Mouse (Mus musculus) spleen, adult 2 months (tissue): ENCODE measurements at regions not wholly inside any gene's neighbourhood (a gene's known extent, or its start where the extent isn't known, plus 50 kb on each side); places are given as distances from the start of the nearest gene placed in this dataset.
"Not testable (repeated sequence)": the region's sequence is repeated elsewhere in the genome, so short reads cannot be mapped to it uniquely, and the experiment has no call there.

Experiments used
- DNase-seq, 2 experiments: peaks; one replicate each; pipeline versions ENCODE4 v3.0.0 to v3.0.0-alpha.2; 2012 to 2021; ENCODE audit warnings: low spot score in 2 of 2, low read depth in 1 of 2
- H3K27ac ChIP-seq: fragments of 200-500 bp; 2 replicates; pipeline ENCODE4 v1.5.1; 2012; ENCODE audit warnings: low read length, inconsistent platforms; ENCODE audit not compliant: insufficient read depth
- H3K27me3 ChIP-seq: fragments of 200-500 bp; 2 replicates; pipeline ENCODE4 v1.6.1; 2012; ENCODE audit warnings: mild to moderate bottlenecking, moderate library complexity, low read length, inconsistent platforms; ENCODE audit not compliant: control insufficient read depth, insufficient read depth
- H3K36me3 ChIP-seq: fragments of 200-500 bp; 2 replicates; pipeline ENCODE4 v1.6.1; 2012; ENCODE audit warnings: mild to moderate bottlenecking, low read length, inconsistent platforms; ENCODE audit not compliant: control insufficient read depth, insufficient read depth
- H3K4me1 ChIP-seq: fragments of 200-500 bp; 2 replicates; pipeline ENCODE4 v1.6.1; 2011; ENCODE audit warnings: inconsistent platforms; ENCODE audit not compliant: control insufficient read depth, insufficient read depth, insufficient read length
- H3K4me3 ChIP-seq: fragments of 200-500 bp; 2 replicates; pipeline ENCODE4 v1.5.1; 2011; ENCODE audit warnings: mild to moderate bottlenecking, inconsistent platforms; ENCODE audit not compliant: insufficient read depth, insufficient read length; ENCODE audit errors: extremely low read depth
- CTCF ChIP-seq: fragments of 200-500 bp; IDR thresholded peaks from 2 replicates; pipeline ENCODE4 v1.5.1; 2011; ENCODE audit warnings: mild to moderate bottlenecking, inconsistent platforms; ENCODE audit not compliant: insufficient read depth, insufficient read length, insufficient replicate concordance; ENCODE audit errors: extremely low read depth
- POLR2A ChIP-seq: fragments of 200-500 bp; IDR thresholded peaks from 2 replicates; pipeline ENCODE4 v1.6.1; 2011; ENCODE audit warnings: low read depth, low read length, inconsistent platforms
- WGBS: fragments of 180-500 bp; shearing (Covaris S2); methylation state at CpG from one replicate; pipeline ENCODE4 v1.1.7; 2018; 5-methylcytosine and 5-hydroxymethylcytosine counted together

DNA sequence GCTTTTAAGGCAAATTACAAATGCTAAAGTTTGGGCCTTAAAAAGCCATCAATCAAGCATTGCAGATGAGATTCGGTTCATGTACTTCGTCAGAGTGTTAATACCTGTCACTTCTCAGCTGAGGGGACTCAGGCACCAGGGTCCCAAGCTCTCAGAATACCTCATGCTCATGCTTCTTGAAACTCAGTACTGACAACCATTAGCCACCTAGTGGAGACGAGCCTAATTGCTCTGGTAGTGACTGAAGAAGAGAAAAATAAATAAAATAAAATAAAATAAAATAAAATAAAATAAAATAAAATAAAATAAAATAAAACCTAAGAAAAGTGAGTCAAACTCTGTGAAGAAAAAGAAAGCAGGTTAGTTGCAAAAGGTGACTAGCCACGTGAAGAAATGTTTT, 121.0 kb downstream of the Gxylt1 start:
- WGBS = 61% methylated on average over 4 of the region's 4 CpGs
- Histone ChIP-seq H3K27me3 (no peaks in the 10 kb centered on the region), H3K36me3 (no peaks in the 10 kb centered on the region), H3K4me3 (no peak overlapping the region), H3K27ac (no peak overlapping the region), H3K4me1 (no peaks in the 10 kb centered on the region)
- DNase-seq = no peak
- TF ChIP-seq CTCF (no peak), POLR2A (no peak)

DNA sequence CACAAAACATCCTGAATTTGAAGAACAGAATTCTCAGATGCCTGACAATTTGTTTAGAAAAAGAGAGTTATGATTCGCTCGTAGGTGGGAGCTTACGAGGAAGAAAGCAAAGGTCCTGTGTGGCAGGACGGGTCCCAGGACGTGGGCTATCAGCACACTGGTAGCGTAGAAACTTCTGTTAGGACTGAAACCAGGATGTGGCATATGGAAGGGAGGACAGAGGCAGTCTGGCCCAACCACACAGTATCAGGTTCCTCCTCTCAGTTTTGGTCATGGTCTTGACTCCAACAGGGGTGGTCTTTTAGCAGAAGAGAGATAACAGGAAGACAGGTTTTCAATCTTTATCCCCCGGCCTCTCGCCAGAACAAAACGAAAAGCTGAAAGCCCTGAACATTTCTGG, 130.1 kb downstream of the Gxylt1 start:
- 66% methylated on average over 9 of the region's 9 CpGs for WGBS
- Histone ChIP-seq H3K4me1 (no peaks in the 10 kb centered on the region), H3K27me3 (no peaks in the 10 kb centered on the region), H3K27ac (no peak overlapping the region), H3K4me3 (no peak overlapping the region), H3K36me3 (no peaks in the 10 kb centered on the region)
- TF ChIP-seq POLR2A (no peak), CTCF (no peak)
- no peak for DNase-seq

DNA sequence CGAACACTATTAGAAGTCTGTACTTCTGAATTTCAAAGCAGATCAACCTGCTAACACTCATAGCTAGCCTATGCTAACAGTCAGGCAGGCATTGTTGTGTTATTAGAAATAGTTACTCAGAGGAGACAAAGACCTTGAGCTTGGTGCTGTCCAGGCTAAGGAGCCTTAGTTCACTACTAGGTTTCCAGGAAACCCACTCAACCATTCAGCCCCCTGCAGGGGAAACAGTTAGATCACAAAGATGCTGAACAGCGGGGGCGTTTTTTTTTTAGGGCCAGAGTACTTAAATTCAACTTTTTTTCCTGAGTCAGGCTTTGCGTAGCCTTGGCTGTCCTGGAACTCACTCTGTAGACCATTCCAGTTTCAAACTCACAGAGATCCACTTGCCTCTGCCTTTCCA, 130.7 kb downstream of the Gxylt1 start:
- 79% methylated on average over 4 of the region's 4 CpGs for WGBS

DNA sequence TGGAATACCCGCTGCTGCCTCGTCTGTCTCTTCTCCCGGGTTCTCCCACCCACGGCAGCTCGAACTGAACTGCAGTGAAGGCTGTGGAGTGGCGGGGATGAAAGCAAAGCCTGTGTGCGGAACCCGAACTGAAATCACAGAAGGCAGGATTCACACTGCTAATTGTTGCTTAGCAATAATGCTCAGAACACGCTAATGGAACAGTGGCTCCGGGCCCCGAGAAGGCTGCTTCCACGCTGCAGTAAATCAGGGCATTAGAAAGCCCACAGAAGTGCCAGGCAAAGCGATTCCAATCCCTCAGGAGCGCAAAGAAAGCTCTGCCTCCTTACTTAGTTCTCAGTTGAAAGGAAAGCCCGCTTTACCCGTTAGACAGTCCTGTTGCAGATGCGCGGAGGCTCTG, 141.6 kb downstream of the Gxylt1 start:
- 92% methylated on average over 18 of the region's 18 CpGs for WGBS
- TF ChIP-seq CTCF (no peak), POLR2A (no peak)
- Histone ChIP-seq H3K27ac (no peak overlapping the region), H3K4me3 (no peak overlapping the region), H3K36me3 (no peaks in the 10 kb centered on the region), H3K27me3 (no peaks in the 10 kb centered on the region), H3K4me1 (no peaks in the 10 kb centered on the region)
- DNase-seq = no peak

More for the DNA sequence above, 130.7 kb downstream of the Gxylt1 start:
- H3K27ac ChIP-seq = no peak overlapping the region
- TF ChIP-seq CTCF (no peak), POLR2A (no peak)
- H3K36me3 ChIP-seq = no peaks in the 10 kb centered on the region
- H3K27me3 ChIP-seq = no peaks in the 10 kb centered on the region
- no peaks in the 10 kb centered on the region for H3K4me1 ChIP-seq
- DNase-seq = no peak
- no peak overlapping the region for H3K4me3 ChIP-seq

DNA sequence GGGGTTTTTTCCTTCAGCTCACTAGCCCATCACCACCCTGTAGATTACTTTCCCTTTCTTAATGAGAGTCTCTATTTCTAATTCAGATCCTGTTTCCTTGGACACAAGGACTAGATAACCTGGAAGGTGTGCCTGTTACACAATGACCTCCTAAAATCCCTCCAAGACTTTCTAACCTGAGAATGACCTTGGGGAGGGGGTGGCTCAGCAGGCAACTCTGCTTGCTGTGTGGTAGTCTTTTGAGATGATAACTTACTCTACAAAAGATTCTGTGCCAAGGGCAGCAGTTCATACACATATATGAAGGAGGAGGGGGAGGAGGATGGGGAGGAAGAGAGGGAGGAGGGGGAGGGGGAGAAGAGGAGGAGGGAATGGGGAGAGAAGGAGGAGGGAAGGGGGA, 143.9 kb downstream of the Gxylt1 start:
- Histone ChIP-seq H3K27me3 (no peaks in the 10 kb centered on the region), H3K27ac (no peak overlapping the region), H3K36me3 (no peaks in the 10 kb centered on the region), H3K4me1 (no peaks in the 10 kb centered on the region), H3K4me3 (no peak overlapping the region)
- TF ChIP-seq CTCF (no peak), POLR2A (no peak)
- DNase-seq = no peak

DNA sequence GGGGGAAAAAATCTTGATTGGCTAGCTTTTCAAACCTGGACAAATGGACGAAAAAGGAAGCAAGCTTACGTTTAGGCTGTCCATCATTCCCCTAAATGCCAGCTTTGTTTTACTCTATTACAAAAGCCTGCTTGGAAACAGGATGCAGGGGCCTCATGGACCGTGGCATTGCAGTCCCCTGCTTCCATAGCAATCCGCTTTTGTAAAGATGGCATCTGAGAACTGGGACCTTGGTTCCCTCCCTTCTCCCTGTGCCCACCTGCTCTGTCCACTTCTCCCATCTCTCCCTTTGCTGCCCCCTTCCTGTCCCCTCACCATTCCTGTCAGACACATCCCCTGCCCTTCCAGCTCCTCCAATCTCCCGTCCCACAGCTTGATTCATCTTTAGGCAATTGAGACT, 149.7 kb downstream of the Gxylt1 start:
- no peak for DNase-seq
- H3K4me3 ChIP-seq = no peak overlapping the region
- H3K4me1 ChIP-seq = no peaks in the 10 kb centered on the region
- 76% methylated on average over 5 of the region's 5 CpGs for WGBS
- H3K27ac ChIP-seq = no peak overlapping the region
- no peaks in the 10 kb centered on the region for H3K27me3 ChIP-seq
- TF ChIP-seq CTCF (no peak), POLR2A (no peak)
- H3K36me3 ChIP-seq = no peaks in the 10 kb centered on the region

DNA sequence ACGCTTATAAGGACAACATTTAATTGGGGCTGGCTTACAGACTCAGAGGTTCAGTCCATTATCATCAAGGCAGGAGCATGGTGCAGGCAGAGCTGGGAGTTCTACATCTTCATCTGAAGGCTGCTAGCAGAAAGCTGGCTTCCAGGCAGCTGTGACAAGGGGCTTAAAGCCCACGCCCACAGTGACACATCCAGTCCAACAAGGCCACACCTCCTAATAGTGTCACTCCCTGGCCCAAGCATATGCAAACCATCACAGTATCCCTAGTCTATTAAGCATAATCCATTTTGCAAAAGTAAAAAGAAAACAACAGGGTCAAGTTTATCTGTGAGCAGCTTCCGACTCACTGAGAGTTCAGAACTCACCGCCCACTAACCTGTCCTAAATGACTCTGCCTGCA, 153.8 kb downstream of the Gxylt1 start:
- 84% methylated on average over 4 of the region's 4 CpGs for WGBS
- TF ChIP-seq POLR2A (no peak), CTCF (no peak)

DNA sequence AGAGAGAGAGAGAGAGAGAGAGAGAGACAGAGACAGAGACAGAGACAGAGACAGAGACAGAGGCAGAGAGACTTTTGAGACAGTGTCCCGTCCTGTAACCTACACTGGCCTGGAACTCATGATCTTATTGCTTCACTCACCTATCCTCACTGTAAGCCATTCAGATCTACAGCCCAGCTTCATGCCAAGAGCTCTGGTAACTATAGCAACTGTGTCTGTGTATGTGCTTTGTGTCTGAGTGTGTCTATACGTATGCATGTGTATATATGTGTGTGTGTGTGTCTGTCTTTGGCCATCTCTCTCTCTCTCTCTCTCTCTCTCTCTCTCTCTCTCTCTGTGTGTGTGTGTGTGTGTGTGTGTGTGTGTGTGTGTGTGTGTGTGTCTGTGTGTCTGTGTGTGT, 157.2 kb downstream of the Gxylt1 start:
- WGBS = 87% methylated on average over 2 of the region's 2 CpGs
- H3K27ac ChIP-seq, DNase-seq, H3K36me3 ChIP-seq, H3K4me3 ChIP-seq, H3K4me1 ChIP-seq, H3K27me3 ChIP-seq: not testable (repeated sequence)

More for the DNA sequence above, 153.8 kb downstream of the Gxylt1 start:
- Histone ChIP-seq H3K4me1 (no peaks in the 10 kb centered on the region), H3K4me3 (no peak overlapping the region), H3K36me3 (no peaks in the 10 kb centered on the region), H3K27ac (no peak overlapping the region), H3K27me3 (no peaks in the 10 kb centered on the region)
- no peak for DNase-seq
